Mouse (Mus musculus): ENCODE measurements around the gene Prkcb.

DNA sequence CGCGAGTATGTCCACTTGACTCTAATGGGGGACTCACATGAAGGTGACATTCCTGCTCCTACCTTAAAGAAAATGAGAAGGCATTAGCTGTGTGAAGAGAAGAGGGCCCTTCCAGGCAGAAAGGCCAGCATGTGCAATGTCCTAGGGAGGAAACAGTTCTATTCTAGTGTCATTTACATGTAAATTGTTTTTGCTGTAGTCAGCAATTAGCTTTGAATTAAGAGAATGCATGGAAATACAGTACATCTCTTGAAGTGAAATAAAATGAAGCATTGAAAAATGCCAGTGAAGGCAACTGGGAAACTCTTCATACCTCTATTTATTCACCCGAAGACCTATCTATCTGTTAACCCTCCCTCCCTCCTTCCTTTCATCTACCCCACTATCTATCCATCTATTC is 48.8 kb downstream of the Prkcb start:
- TF ChIP-seq CTCF (IDR thresholded peaks at IDR 0.05) (no peak), POLR2A (IDR thresholded peaks at IDR 0.05; ENCODE audit: insufficient read depth, low read depth, low read length) (no peak), EP300 (IDR thresholded peaks at IDR 0.05; ENCODE audit: insufficient read depth, low read depth, low read length) (no peak)

All from heart, adult 2 months (tissue).